Mouse (Mus musculus): ENCODE results near the gene Glt28d2. TPM values are rescaled to one million over a fixed set of nuclear protein-coding genes. Genes with fewer than 3 reads are reported as not detected.

The Glt28d2 gene
- polyA plus RNA-seq (2017; shearing (Covaris generic)) = 2.1 TPM

DNA sequence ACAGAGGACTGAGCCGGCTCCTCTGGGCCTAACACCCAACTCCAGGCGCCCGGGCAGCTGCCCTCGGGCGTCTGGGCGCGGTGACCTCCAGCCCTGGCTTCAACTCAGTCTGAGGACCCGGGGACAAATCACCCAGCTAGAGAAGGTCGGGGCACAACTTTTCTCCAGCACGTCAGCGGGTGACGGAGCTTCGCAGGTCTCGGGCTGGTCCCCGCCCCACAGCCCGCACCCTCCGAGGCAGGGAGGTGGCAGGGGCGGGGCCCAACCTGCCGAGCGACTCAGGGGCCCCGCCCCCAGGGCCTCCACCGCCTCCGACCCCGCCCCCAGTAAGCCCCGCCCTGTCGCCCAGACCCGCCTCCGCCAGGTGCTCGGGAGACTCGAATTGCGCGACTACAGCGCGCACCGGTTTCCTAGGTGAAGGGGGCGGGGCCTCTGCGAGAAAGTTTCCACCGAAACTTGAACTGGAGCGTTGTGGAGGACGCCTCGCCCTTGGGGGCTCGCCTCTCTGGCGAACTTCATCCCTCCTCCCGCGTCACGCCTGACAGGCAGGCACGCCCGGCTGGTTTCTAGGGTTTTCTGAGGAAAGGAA lies at the start of gene Glt28d2, which contains the start of gene Gm37240:
Gene Glt28d2, minus strand, starts transcription at position 278 of the 589 bp plus-strand sequence.
Gene Gm37240, minus strand, starts transcription at position 280 of the 589 bp plus-strand sequence.

Other genes starting within 250 kb of the Glt28d2 start
- 9.2 TPM for gene Fam160a1, start 70.2 kb downstream of the Glt28d2 start, polyA plus RNA-seq (2017; shearing (Covaris generic))
- 9.8 TPM for gene Gm37240, start within 50 bp of the Glt28d2 start, polyA plus RNA-seq (2017; shearing (Covaris generic))
- 4.1 TPM for gene Sh3d19, start 83.6 kb upstream of the Glt28d2 start, polyA plus RNA-seq (2017; shearing (Covaris generic))
- gene Prss48, start 115.0 kb upstream of the Glt28d2 start, polyA plus RNA-seq (2017; shearing (Covaris generic)) = not detected

Measured in CD4-positive, CD25-positive, alpha-beta regulatory T cell, adult 9 weeks (primary cell).